Mouse (Mus musculus): ENCODE data around the gene Olfr410. TPM values are rescaled to one million over a fixed set of nuclear protein-coding genes. Genes with fewer than 3 reads are reported as not detected.
A peak's percentile ranks its signal among the peaks of the same experiment; 100 is the strongest.

The Olfr410 gene
- polyA plus RNA-seq (2014; fragmentation: Nextera tagmentation; extraction: Ambion mirVana) = not detected in 2 replicates

DNA sequence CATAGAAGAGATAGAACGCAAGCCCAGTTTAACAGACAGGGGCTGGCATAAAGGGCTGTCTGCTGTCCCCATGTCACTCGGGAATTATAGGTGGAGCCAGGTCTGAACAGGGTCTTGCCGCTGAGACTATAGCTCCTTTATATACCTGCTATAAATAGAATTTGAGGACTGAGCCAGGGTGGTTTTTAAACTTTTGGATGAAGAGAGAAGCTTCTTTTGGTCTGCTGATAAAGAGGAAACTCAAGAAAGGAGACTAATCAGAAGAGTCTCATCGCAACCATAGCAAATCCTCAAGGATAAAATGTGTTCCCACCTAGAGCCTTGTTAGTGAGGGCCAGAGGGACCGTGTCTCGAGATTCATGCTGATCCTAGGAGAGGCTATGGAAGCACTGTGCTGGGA, at the start of gene Olfr410:
Olfr410 (minus strand) TSS at position 101 of the 400 bp plus-strand sequence.
- no peaks in the 10 kb centered on the region for H3K4me1 ChIP-seq (ENCODE audit: control insufficient read depth, insufficient read depth, low read length)
- no peaks in the 10 kb centered on the region for H3K9me3 ChIP-seq (ENCODE audit: control insufficient read depth, low read depth, low read length)
- H3K27me3 ChIP-seq (ENCODE audit: control insufficient read depth, insufficient read depth, low read length) = no peaks in the 10 kb centered on the region
- no peak for ATAC-seq (ENCODE audit: insufficient number of reproducible peaks, insufficient read depth, low FRiP score, low read depth)
- WGBS = 83% methylated on average over 6 of the region's 6 CpGs
- no peak within 1 kb of the TSS for H3K9ac ChIP-seq (replicated peaks; ENCODE audit: low read depth, low read length)
- H3K4me3 ChIP-seq (ENCODE audit: low read depth, low read length) = no peak within 1 kb of the TSS
- no peak within 1 kb of the TSS for H3K27ac ChIP-seq (ENCODE audit: low read length)
- H3K36me3 ChIP-seq (ENCODE audit: control insufficient read depth, insufficient read depth, low read length) = no peaks in the 10 kb centered on the region
- H3K4me2 ChIP-seq (replicated peaks; ENCODE audit: low read depth, low read length) = no peak within 1 kb of the TSS

DNA sequence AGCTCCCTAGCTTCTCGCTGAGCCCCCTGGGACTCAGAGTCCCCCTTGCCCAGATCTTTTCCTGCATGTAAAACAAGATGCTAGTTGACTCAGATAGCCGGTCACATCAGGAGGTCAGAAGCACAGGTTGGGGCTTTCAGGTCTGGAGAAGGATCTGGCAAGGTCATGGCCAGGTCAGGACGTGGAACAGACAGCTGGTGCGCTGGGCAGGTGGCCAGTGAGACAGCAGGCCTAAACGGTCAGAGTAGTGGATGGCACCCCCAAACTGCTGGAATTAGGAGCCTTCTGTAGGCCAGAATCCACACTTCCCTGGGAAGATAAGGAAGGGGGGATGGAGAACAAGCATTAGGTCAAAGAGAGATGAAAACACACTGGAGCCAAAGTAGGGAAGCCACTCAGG, 49.4 kb upstream of the Olfr410 start:
- Histone ChIP-seq H3K27ac (ENCODE audit: low read length) (no peak overlapping the region), H3K4me1 (ENCODE audit: control insufficient read depth, insufficient read depth, low read length) (no peaks in the 10 kb centered on the region), H3K36me3 (ENCODE audit: control insufficient read depth, insufficient read depth, low read length) (no peaks in the 10 kb centered on the region), H3K27me3 (ENCODE audit: control insufficient read depth, insufficient read depth, low read length) (no peaks in the 10 kb centered on the region), H3K9ac (replicated peaks; ENCODE audit: low read depth, low read length) (no peak overlapping the region), H3K9me3 (ENCODE audit: control insufficient read depth, low read depth, low read length) (no peaks in the 10 kb centered on the region), H3K4me2 (replicated peaks; ENCODE audit: low read depth, low read length) (no peak overlapping the region), H3K4me3 (ENCODE audit: low read depth, low read length) (no peak overlapping the region)
- 73% methylated on average over 5 of the region's 5 CpGs for WGBS
- no peak for ATAC-seq (ENCODE audit: insufficient number of reproducible peaks, insufficient read depth, low FRiP score, low read depth)

DNA sequence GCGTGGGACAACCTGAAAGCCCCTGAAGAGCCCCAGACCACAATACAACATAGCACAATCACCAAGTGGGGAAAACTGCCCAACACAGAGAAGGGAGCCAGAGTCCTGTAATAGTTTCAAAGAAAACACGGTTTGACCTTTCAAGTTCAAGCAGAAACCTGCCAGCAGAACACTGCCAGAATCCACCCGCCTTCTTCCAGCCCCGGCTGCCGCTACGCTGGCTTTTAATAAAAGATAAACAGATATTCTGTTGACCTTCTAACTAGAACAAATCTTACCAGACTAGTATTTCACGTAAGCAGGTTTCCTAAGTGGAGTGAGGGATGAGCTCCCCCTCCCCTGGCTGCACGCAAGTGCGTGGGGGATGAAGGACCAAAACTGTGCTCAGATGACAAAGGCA, 47.8 kb upstream of the Olfr410 start:
- WGBS = 36% methylated on average over 9 of the region's 9 CpGs
- Histone ChIP-seq H3K4me3 (ENCODE audit: low read depth, low read length) (no peak overlapping the region), H3K9ac (replicated peaks; ENCODE audit: low read depth, low read length) (no peak overlapping the region), H3K27ac (ENCODE audit: low read length) (no peak overlapping the region), H3K4me2 (replicated peaks; ENCODE audit: low read depth, low read length) (no peak overlapping the region), H3K27me3 (ENCODE audit: control insufficient read depth, insufficient read depth, low read length) (no peaks in the 10 kb centered on the region), H3K4me1 (ENCODE audit: control insufficient read depth, insufficient read depth, low read length) (no peaks in the 10 kb centered on the region), H3K9me3 (ENCODE audit: control insufficient read depth, low read depth, low read length) (no peaks in the 10 kb centered on the region), H3K36me3 (ENCODE audit: control insufficient read depth, insufficient read depth, low read length) (no peaks in the 10 kb centered on the region)
- ATAC-seq (ENCODE audit: insufficient number of reproducible peaks, insufficient read depth, low FRiP score, low read depth) = no peak

DNA sequence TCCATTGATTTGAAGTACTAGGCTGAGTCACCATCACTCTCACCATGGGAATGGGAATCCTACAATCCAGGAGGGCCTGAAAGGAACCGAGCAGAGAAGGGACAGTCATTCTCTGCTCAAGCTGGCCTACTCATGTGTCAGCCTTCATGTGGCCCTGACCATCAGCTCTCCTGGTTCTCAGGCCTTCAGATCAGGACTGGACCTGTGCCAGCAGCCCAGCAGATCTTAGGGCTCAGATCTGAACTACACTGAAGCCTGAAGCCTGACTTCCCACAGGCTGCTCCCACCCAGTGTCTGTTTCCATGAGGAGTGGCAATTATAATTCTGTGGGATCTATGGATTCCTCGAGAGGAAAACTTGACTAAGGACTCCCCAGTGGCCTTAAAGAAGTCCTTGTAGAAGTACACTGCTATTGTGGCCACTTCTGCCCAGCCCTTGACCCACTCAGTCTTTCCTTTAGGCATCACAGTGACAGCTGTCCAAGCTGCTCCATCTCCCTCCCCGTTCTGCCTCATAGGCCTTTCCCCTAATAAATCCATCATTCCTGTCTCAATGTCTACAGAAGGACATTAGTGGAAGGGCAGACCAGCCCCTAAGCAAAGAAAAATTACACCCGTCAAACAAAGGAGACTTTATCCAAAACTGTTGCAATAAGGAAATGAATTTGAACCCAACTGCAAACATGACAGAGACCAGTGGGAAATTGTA, 41.5 kb upstream of the Olfr410 start:
- H3K27ac ChIP-seq (ENCODE audit: low read length) = no peak overlapping the region
- H3K9ac ChIP-seq (replicated peaks; ENCODE audit: low read depth, low read length) = no peak overlapping the region
- no peaks in the 10 kb centered on the region for H3K36me3 ChIP-seq (ENCODE audit: control insufficient read depth, insufficient read depth, low read length)
- no peak for ATAC-seq (ENCODE audit: insufficient number of reproducible peaks, insufficient read depth, low FRiP score, low read depth)
- H3K4me1 ChIP-seq (ENCODE audit: control insufficient read depth, insufficient read depth, low read length) = no peaks in the 10 kb centered on the region
- H3K4me3 ChIP-seq (ENCODE audit: low read depth, low read length) = no peak overlapping the region
- no peaks in the 10 kb centered on the region for H3K27me3 ChIP-seq (ENCODE audit: control insufficient read depth, insufficient read depth, low read length)
- H3K9me3 ChIP-seq (ENCODE audit: control insufficient read depth, low read depth, low read length) = no peaks in the 10 kb centered on the region
- 41% methylated on average over 4 of the region's 4 CpGs for WGBS
- no peak overlapping the region for H3K4me2 ChIP-seq (replicated peaks; ENCODE audit: low read depth, low read length)

DNA sequence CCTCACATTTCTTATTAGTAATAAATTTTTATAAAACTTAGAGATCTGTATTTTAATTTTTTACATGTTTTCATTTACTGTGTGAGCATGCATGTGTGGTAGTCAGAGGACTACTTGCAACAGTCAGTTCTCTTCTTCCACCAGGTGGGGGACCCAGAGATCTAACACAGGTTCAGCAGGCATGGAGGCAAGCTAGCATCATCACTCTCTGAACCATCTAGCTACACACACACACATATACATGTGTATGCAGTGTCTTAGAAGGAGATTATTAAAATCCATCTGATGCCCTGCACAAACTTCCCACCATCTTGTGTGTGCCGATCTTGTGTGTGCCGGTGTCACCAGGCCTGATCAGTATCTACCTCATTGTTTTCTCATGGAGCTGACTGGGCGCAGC, 39.0 kb upstream of the Olfr410 start:
- Histone ChIP-seq H3K4me2 (replicated peaks; ENCODE audit: low read depth, low read length) (no peak overlapping the region), H3K9ac (replicated peaks; ENCODE audit: low read depth, low read length) (no peak overlapping the region), H3K4me1 (ENCODE audit: control insufficient read depth, insufficient read depth, low read length) (no peaks in the 10 kb centered on the region), H3K27me3 (ENCODE audit: control insufficient read depth, insufficient read depth, low read length) (no peaks in the 10 kb centered on the region), H3K4me3 (ENCODE audit: low read depth, low read length) (no peak overlapping the region), H3K36me3 (ENCODE audit: control insufficient read depth, insufficient read depth, low read length) (no peaks in the 10 kb centered on the region), H3K9me3 (ENCODE audit: control insufficient read depth, low read depth, low read length) (no peaks in the 10 kb centered on the region), H3K27ac (ENCODE audit: low read length) (no peak overlapping the region)
- 71% methylated on average over 3 of the region's 3 CpGs for WGBS
- no peak for ATAC-seq (ENCODE audit: insufficient number of reproducible peaks, insufficient read depth, low FRiP score, low read depth)

DNA sequence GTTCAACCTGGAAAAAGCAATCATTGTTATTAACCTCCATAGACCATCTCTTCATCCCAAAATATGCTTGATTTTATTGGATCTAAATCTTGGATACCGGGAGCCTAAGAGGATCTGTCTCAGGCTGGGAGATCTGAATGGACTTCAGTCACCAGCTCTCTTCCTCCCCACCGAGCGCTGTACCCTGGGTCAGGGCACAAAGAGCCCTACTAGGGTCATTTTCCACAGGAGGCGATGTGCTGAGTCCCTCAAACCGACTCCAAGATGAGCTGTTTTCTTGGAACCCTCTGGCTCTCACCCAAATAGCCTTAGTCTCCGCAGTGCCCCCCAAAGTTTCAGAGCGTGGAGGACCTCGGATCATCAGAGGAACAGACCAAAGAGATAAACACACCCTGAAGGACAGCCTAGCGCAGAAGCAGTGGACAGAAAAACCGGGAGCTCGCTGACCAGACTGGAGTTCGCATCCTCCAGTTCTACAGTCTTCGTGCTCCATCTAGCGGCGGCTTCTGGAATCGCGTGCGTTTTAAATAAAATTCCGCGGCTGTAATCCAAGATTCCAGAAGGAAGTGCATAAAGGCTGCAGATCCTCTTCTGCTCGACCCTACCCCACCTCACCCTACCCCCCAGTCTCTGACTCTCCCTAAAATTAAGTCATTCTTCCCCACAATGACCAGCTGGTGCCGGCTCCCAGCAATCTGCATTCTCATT, 33.7 kb upstream of the Olfr410 start:
- Histone ChIP-seq H3K27me3 (ENCODE audit: control insufficient read depth, insufficient read depth, low read length) (no peaks in the 10 kb centered on the region), H3K4me1 (ENCODE audit: control insufficient read depth, insufficient read depth, low read length) (no peaks in the 10 kb centered on the region), H3K36me3 (ENCODE audit: control insufficient read depth, insufficient read depth, low read length) (no peaks in the 10 kb centered on the region), H3K9ac (replicated peaks; ENCODE audit: low read depth, low read length) (no peak overlapping the region), H3K4me2 (replicated peaks; ENCODE audit: low read depth, low read length) (no peak overlapping the region), H3K4me3 (ENCODE audit: low read depth, low read length) (no peak overlapping the region), H3K9me3 (ENCODE audit: control insufficient read depth, low read depth, low read length) (no peaks in the 10 kb centered on the region), H3K27ac (ENCODE audit: low read length) (no peak overlapping the region)
- ATAC-seq (ENCODE audit: insufficient number of reproducible peaks, insufficient read depth, low FRiP score, low read depth) = peak; percentile 42; the same call in 1 of the 2 replicates
- WGBS = 11% methylated on average over 22 of the region's 22 CpGs

DNA sequence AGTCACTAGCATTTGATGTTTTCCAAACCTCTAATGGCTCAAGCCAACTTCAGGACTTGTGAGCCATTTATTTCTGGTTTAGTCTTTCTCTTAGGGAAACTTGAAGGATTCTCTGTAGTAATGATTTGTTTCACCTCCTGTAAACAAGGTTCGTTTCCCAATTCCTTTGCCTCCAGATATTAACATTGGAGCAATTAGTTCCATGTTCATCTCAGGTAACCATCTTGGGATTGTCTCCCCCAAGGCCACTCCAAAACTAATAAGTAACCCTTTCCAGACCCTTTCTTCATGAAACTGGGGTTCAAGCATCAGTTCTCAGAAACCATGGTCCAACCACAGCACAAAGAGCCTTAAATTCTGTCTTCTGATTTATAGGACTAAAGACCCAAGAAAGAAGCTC, 23.9 kb upstream of the Olfr410 start, which contains the start of gene Olfr412:
Olfr412 (plus strand) TSS at position 301 of the 400 bp plus-strand sequence.
- H3K27me3 ChIP-seq (ENCODE audit: control insufficient read depth, insufficient read depth, low read length) = no peaks in the 10 kb centered on the region

DNA sequence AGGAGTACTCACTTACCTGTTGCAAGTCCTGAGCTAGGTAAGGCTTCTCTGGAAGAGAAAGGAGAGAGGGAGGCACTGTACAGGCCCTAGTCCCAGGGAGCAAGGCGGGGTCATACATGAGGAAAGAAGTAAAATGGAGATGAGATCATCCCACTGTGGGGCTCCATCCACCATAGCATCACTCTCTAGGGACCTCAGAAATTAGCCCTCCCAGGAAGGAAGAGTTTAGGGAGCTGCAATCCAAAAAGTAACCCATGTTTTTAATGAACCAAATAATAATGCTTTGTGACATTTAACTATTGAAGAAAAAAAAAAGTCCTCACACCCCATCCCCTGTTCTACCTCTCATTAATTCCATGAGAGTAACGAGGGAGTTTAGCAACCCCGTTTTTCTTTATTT, 14.7 kb upstream of the Olfr410 start, which contains the start of gene Olfr411:
Olfr411 (minus strand) TSS at position 101 of the 400 bp plus-strand sequence.
- Histone ChIP-seq H3K4me3 (ENCODE audit: low read depth, low read length) (no peak within 1 kb of the TSS), H3K4me1 (ENCODE audit: control insufficient read depth, insufficient read depth, low read length) (no peaks in the 10 kb centered on the region), H3K9ac (replicated peaks; ENCODE audit: low read depth, low read length) (no peak within 1 kb of the TSS), H3K27ac (ENCODE audit: low read length) (no peak within 1 kb of the TSS), H3K27me3 (ENCODE audit: control insufficient read depth, insufficient read depth, low read length) (no peaks in the 10 kb centered on the region), H3K36me3 (ENCODE audit: control insufficient read depth, insufficient read depth, low read length) (no peaks in the 10 kb centered on the region), H3K9me3 (ENCODE audit: control insufficient read depth, low read depth, low read length) (no peaks in the 10 kb centered on the region), H3K4me2 (replicated peaks; ENCODE audit: low read depth, low read length) (no peak within 1 kb of the TSS)
- no peak for ATAC-seq (ENCODE audit: insufficient number of reproducible peaks, insufficient read depth, low FRiP score, low read depth)
- WGBS = 84% methylated on average over 3 of the region's 3 CpGs

More for the DNA sequence above, 23.9 kb upstream of the Olfr410 start, which contains the start of gene Olfr412:
- H3K9ac ChIP-seq (replicated peaks; ENCODE audit: low read depth, low read length) = no peak within 1 kb of the TSS
- WGBS = 71% methylated on average over 1 of the region's 1 CpGs
- no peak for ATAC-seq (ENCODE audit: insufficient number of reproducible peaks, insufficient read depth, low FRiP score, low read depth)
- no peaks in the 10 kb centered on the region for H3K36me3 ChIP-seq (ENCODE audit: control insufficient read depth, insufficient read depth, low read length)
- H3K4me3 ChIP-seq (ENCODE audit: low read depth, low read length) = no peak within 1 kb of the TSS
- H3K4me1 ChIP-seq (ENCODE audit: control insufficient read depth, insufficient read depth, low read length) = no peaks in the 10 kb centered on the region
- H3K9me3 ChIP-seq (ENCODE audit: control insufficient read depth, low read depth, low read length) = no peaks in the 10 kb centered on the region
- no peak within 1 kb of the TSS for H3K27ac ChIP-seq (ENCODE audit: low read length)
- H3K4me2 ChIP-seq (replicated peaks; ENCODE audit: low read depth, low read length) = no peak within 1 kb of the TSS
